Mouse (Mus musculus) ES-E14 (cell line): ENCODE data around the gene Micu2.
A peak's percentile ranks its signal among the peaks of the same experiment; 100 is the strongest.

Source experiments
- CHD2 ChIP-seq: IDR thresholded peaks from 2 replicates; pipeline ENCODE4 v1.6.1; 2014; ENCODE audit warnings: mild to moderate bottlenecking, low read depth, low read length, inconsistent platforms
- HCFC1 ChIP-seq: IDR thresholded peaks from 2 replicates; pipeline ENCODE4 v1.6.1; 2012; ENCODE audit warnings: low read length, inconsistent platforms, borderline replicate concordance; ENCODE audit not compliant: insufficient read depth
- ZNF384 ChIP-seq: IDR thresholded peaks from 2 replicates; pipeline ENCODE4 v1.6.1; 2012; ENCODE audit warnings: low read depth, low read length, inconsistent platforms

GRCm38 (mm10) chr14:57890011-57890842, 108.8 kb downstream of the Micu2 start, which contains the start of gene Zdhhc20:
- TF ChIP-seq ZNF384: no peak
- TF ChIP-seq HCFC1: peak; percentile 39; the same call in 1 of the 2 replicates
- no peak for TF ChIP-seq CHD2
